ENCODE assay signal across 9 mouse cellular contexts in the genomic region with DNA sequence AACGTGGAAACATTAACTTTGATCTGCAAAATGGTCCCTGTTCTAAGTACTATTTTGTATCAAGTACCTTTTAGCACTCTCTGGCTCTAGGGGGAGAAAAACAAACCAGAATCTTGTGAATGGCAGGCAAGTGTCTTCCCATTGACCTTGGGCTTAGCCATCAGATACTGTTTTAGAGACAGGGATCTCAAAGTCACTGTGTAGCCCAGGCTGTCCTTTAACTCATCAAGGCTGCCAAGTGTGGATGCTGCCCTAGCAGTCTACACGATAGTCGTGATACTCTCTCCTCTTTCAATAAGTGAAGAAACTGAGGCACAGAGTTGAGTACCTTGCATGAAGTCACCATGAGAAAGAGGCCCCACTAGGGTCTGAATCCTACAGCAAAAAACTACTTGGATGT. TPM values are rescaled to one million over a fixed set of nuclear protein-coding genes. Genes with fewer than 3 reads are reported as not detected.
DNase-seq lines count a peak whose midpoint lies in the region; ATAC-seq and TF ChIP-seq lines count a peak whose summit lies in the region.
"Had no signal": no experiment of that assay in that cellular context is flagged by ENCODE, and none has a peak within 500 bp of the region (broad histone marks: within the 10 kb centered on the region; RNA-seq: fewer than 3 reads in every experiment).

No protein-coding gene starts in this region.

- TF ChIP-seq POLR2A in bone marrow, adult 2 months (IDR thresholded peaks at IDR 0.05; ENCODE audit: borderline replicate concordance, control insufficient read depth, low read depth, low read length) = no peak

- peaks cover 31% of the 10 kb centered on the region for H3K36me3 ChIP-seq in heart, embryonic 14.5 days (ENCODE audit: control insufficient read depth, insufficient read depth, low read length)
- H3K36me3 ChIP-seq in hindbrain, embryonic 13.5 days = peaks cover 29% of the 10 kb centered on the region
- peaks cover 16% of the 10 kb centered on the region; the same call in 1 of the 2 replicates for H3K36me3 ChIP-seq in midbrain, embryonic 11.5 days (ENCODE audit: control insufficient read depth, insufficient read depth, low read length)

- H3K4me1 ChIP-seq in heart, embryonic 14.5 days (ENCODE audit: control insufficient read depth in 2 of 2, insufficient read depth in 2 of 2, low read length in 2 of 2) = peaks cover 2 to 17% of the 10 kb centered on the region in 2 experiments; a peak in 3 of 4 replicates
- H3K4me1 ChIP-seq in bone marrow, adult 2 months (ENCODE audit: control insufficient read depth, insufficient read depth, low read length) = no peaks in the 10 kb centered on the region; the same call in 1 of the 2 replicates
- H3K4me1 ChIP-seq in hindbrain, embryonic 13.5 days (replicated peaks) = peaks cover 28% of the 10 kb centered on the region
- H3K4me1 ChIP-seq in midbrain, embryonic 11.5 days (ENCODE audit: control insufficient read depth, insufficient read depth, low read length) = 0 out of 2 replicates have a peak, but pooled peaks cover 5% of the 10 kb centered on the region

- H3K9me3 ChIP-seq in heart, embryonic 14.5 days (ENCODE audit: control insufficient read depth, low read length) = no peaks in the 10 kb centered on the region
- no peaks in the 10 kb centered on the region for H3K9me3 ChIP-seq in hindbrain, embryonic 13.5 days
- no peaks in the 10 kb centered on the region for H3K9me3 ChIP-seq in midbrain, embryonic 11.5 days (ENCODE audit: control insufficient read depth, low read length)

- H3K27me3 ChIP-seq in heart, embryonic 14.5 days (ENCODE audit: control insufficient read depth, insufficient read depth, low read length) = no peaks in the 10 kb centered on the region
- no peaks in the 10 kb centered on the region for H3K27me3 ChIP-seq in hindbrain, embryonic 13.5 days
- no peaks in the 10 kb centered on the region for H3K27me3 ChIP-seq in midbrain, embryonic 11.5 days (ENCODE audit: control insufficient read depth, insufficient read depth, low read length)

- TF ChIP-seq CTCF in bone marrow, adult 2 months (IDR thresholded peaks at IDR 0.05; ENCODE audit: control insufficient read depth, insufficient read depth, low read length) = no peak

- peak overlapping the region in 1 of 2 experiments; percentile 100; a peak in 2 of 4 replicates for H3K4me3 ChIP-seq in heart, embryonic 14.5 days (ENCODE audit: control insufficient read depth in 1 of 2, insufficient read depth in 1 of 2, low read depth in 1 of 2, low read length in 2 of 2)
- peak overlapping the region; percentile 15 for H3K4me3 ChIP-seq in bone marrow, adult 2 months (replicated peaks; ENCODE audit: control insufficient read depth, low read depth, low read length)
- peak overlapping the region; percentile 98 for H3K4me3 ChIP-seq in hindbrain, embryonic 13.5 days
- H3K4me3 ChIP-seq in midbrain, embryonic 11.5 days (ENCODE audit: low read depth, low read length) = peak overlapping the region; percentile 99

- WGBS in heart, embryonic 14.5 days = 60% methylated on average over 3 of the region's 3 CpGs
- 63% methylated on average over 3 of the region's 3 CpGs for WGBS in bone marrow, adult 2 months
- 61% methylated on average over 3 of the region's 3 CpGs for WGBS in hindbrain, embryonic 13.5 days
- 61% methylated on average over 3 of the region's 3 CpGs for WGBS in midbrain, embryonic 11.5 days

- no peak for ATAC-seq in heart, embryonic 14.5 days (ENCODE audit: insufficient number of reproducible peaks, insufficient read depth, low FRiP score, low read depth)
- peak; percentile 18; the same call in 1 of the 2 replicates for ATAC-seq in hindbrain, embryonic 13.5 days (ENCODE audit: low FRiP score)
- peak; percentile 54 for ATAC-seq in midbrain, embryonic 11.5 days (ENCODE audit: low FRiP score)
- no peak for ATAC-seq in cerebellum, adult (ENCODE audit: insufficient number of reproducible peaks, low FRiP score, low TSS enrichment)

- H3K27ac ChIP-seq in heart, embryonic 14.5 days (replicated peaks in 1 of 2; ENCODE audit: control insufficient read depth in 1 of 2, insufficient read depth in 1 of 2, low read depth in 2 of 2, low read length in 2 of 2) = no peak overlapping the region
- H3K27ac ChIP-seq in bone marrow, adult 2 months (ENCODE audit: control insufficient read depth, insufficient read depth, low read depth, low read length, poor library complexity) = no peak overlapping the region
- peak overlapping the region; percentile 98; the same call in 1 of the 2 replicates for H3K27ac ChIP-seq in hindbrain, embryonic 13.5 days
- no peak overlapping the region for H3K27ac ChIP-seq in midbrain, embryonic 11.5 days (ENCODE audit: low read depth, low read length)

- H3K4me2 ChIP-seq in heart, embryonic 14.5 days (ENCODE audit: low read length) = peak overlapping the region; percentile 76
- peak overlapping the region; percentile 98 for H3K4me2 ChIP-seq in hindbrain, embryonic 13.5 days
- peak overlapping the region; percentile 63 for H3K4me2 ChIP-seq in midbrain, embryonic 11.5 days

- DNase-seq in heart, adult 8-10 months (ENCODE audit: low spot score) = no peak
- DNase-seq in midbrain, embryonic 11.5 days (ENCODE audit: low spot score, missing footprints) = no peak
- no peak for DNase-seq in spleen, postnatal 14 days (ENCODE audit: low spot score in 2 of 2)
- DNase-seq in gastrocnemius, adult 8-10 months (ENCODE audit: low spot score in 2 of 2) = no peak

- H3K9ac ChIP-seq in heart, embryonic 14.5 days (ENCODE audit: low read length) = peak overlapping the region; percentile 100
- H3K9ac ChIP-seq in hindbrain, embryonic 13.5 days = no peak overlapping the region
- H3K9ac ChIP-seq in midbrain, embryonic 11.5 days (ENCODE audit: low read length) = peak overlapping the region; percentile 100; the same call in 1 of the 2 replicates

RNA-seq across cellular contexts. Expression of a gene that starts 0.4 kb away (rescaled TPM):
- polyA plus RNA-seq in heart, embryonic 14.5 days (2014; fragmentation: Nextera tagmentation; extraction: Ambion mirVana) = 80.9 and 87.6 TPM in 2 replicates
- 100 to 1,000 TPM; 108 to 133 (median 124) TPM for total RNA-seq in heart, adult 8-10 months (2022)
- polyA plus RNA-seq in bone marrow, adult 2 months (2011; ENCODE audit: insufficient read depth, insufficient read length, low replicate concordance, missing spikeins) = 172 and 301 TPM in 2 replicates
- 238 and 243 TPM in 2 replicates for polyA plus RNA-seq in hindbrain, embryonic 13.5 days (2015; fragmentation: Nextera tagmentation; extraction: Ambion mirVana)
- 216 and 221 TPM in 2 replicates for polyA plus RNA-seq in midbrain, embryonic 11.5 days (2014; fragmentation: Nextera tagmentation; extraction: Ambion mirVana)
- 100 to 1,000 TPM; 116 to 129 (median 124) TPM for total RNA-seq in gastrocnemius, adult 8-10 months (2022)

RNA-seq across cellular contexts. Expression of a gene that starts 15.9 kb away (rescaled TPM):
- 0.19 and 0.28 TPM in 2 replicates for polyA plus RNA-seq in heart, embryonic 14.5 days (2014; fragmentation: Nextera tagmentation; extraction: Ambion mirVana)
- 1 to 10 TPM; 5.2 to 8.4 (median 6.7) TPM for total RNA-seq in heart, adult 8-10 months (2022)
- polyA plus RNA-seq in bone marrow, adult 2 months (2011; ENCODE audit: insufficient read depth, insufficient read length, low replicate concordance, missing spikeins) = not detected in 2 replicates
- not detected in 2 replicates for polyA plus RNA-seq in hindbrain, embryonic 13.5 days (2015; fragmentation: Nextera tagmentation; extraction: Ambion mirVana)
- not detected in 2 replicates for polyA plus RNA-seq in midbrain, embryonic 11.5 days (2014; fragmentation: Nextera tagmentation; extraction: Ambion mirVana)
- 1 to 10 TPM; 7.3 to 9.2 (median 8.8) TPM for total RNA-seq in gastrocnemius, adult 8-10 months (2022)
- polyA plus RNA-seq: thymus, postnatal 0 days had no signal

RNA-seq across cellular contexts. Expression of a gene that starts 24.9 kb away (rescaled TPM):
- 0.08 TPM in 1 of 2 replicates, not detected in the other for polyA plus RNA-seq in heart, embryonic 14.5 days (2014; fragmentation: Nextera tagmentation; extraction: Ambion mirVana)
- 1 to 10 TPM in 1 of 4 experiments, under 1 TPM in 3; 0.29 to 1.2 (median 0.33) TPM for total RNA-seq in heart, adult 8-10 months (2022)
- 2.6 TPM in 1 of 2 replicates, not detected in the other for polyA plus RNA-seq in bone marrow, adult 2 months (2011; ENCODE audit: insufficient read depth, insufficient read length, low replicate concordance, missing spikeins)
- polyA plus RNA-seq in hindbrain, embryonic 13.5 days (2015; fragmentation: Nextera tagmentation; extraction: Ambion mirVana) = 0.18 and 0.47 TPM in 2 replicates
- 0.25 TPM in 1 of 2 replicates, not detected in the other for polyA plus RNA-seq in midbrain, embryonic 11.5 days (2014; fragmentation: Nextera tagmentation; extraction: Ambion mirVana)
- total RNA-seq in gastrocnemius, adult 8-10 months (2022) = under 1 TPM; 0.24 to 0.56 (median 0.53) TPM

RNA-seq across cellular contexts. Expression of a gene that starts 35.9 kb away (rescaled TPM):
- 98.1 and 101 TPM in 2 replicates for polyA plus RNA-seq in heart, embryonic 14.5 days (2014; fragmentation: Nextera tagmentation; extraction: Ambion mirVana)
- 10 to 100 TPM; 16.1 to 19.6 (median 17.7) TPM for total RNA-seq in heart, adult 8-10 months (2022)
- 22.7 and 24.6 TPM in 2 replicates for polyA plus RNA-seq in bone marrow, adult 2 months (2011; ENCODE audit: insufficient read depth, insufficient read length, low replicate concordance, missing spikeins)
- polyA plus RNA-seq in hindbrain, embryonic 13.5 days (2015; fragmentation: Nextera tagmentation; extraction: Ambion mirVana) = 135 and 145 TPM in 2 replicates
- polyA plus RNA-seq in midbrain, embryonic 11.5 days (2014; fragmentation: Nextera tagmentation; extraction: Ambion mirVana) = 146 and 163 TPM in 2 replicates
- 10 to 100 TPM; 11.1 to 15.7 (median 12.5) TPM for total RNA-seq in gastrocnemius, adult 8-10 months (2022)

Comparison
In these comparisons a context has a peak if more than half of its experiments do, and no peak if none do; other contexts are left out.
1. ATAC-seq: peak in hindbrain, embryonic 13.5 days (single experiment) and midbrain, embryonic 11.5 days (single experiment); none in heart, embryonic 14.5 days (single experiment) and cerebellum, adult (single experiment).
2. Peak in every context shown above with its lines, with median percentiles within 50 percentile points of each other: H3K4me2 ChIP-seq.